Mouse (Mus musculus): ENCODE results near the gene Nrap. TPM values are rescaled to one million over a fixed set of nuclear protein-coding genes. Genes with fewer than 3 reads are reported as not detected.

The Nrap gene
- polyA plus RNA-seq (2015; fragmentation: Nextera tagmentation; extraction: Ambion mirVana): 0.35 and 0.47 TPM in 2 replicates

DNA sequence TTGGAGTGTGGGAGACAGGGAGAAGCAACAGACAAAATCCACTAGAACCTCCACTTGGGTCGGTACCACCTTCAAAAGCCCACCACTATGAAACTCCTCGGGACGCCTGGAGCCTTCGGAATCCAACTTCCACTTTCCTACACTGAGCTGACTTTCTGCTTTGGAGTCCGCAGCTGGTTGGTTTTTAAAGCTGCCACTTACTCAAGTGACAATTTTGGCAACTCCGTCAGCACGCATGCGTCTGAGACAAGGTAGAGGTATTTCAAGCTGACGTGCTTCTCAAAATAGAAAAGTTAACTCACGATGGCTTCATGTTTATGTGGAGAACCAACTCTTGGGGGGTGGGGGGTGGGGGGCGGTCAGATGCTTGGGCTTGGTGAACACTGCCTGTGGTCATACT lies at the start of gene Nrap:
Gene Nrap (minus strand): TSS at position 159 of the 400 bp plus-strand sequence.

DNA sequence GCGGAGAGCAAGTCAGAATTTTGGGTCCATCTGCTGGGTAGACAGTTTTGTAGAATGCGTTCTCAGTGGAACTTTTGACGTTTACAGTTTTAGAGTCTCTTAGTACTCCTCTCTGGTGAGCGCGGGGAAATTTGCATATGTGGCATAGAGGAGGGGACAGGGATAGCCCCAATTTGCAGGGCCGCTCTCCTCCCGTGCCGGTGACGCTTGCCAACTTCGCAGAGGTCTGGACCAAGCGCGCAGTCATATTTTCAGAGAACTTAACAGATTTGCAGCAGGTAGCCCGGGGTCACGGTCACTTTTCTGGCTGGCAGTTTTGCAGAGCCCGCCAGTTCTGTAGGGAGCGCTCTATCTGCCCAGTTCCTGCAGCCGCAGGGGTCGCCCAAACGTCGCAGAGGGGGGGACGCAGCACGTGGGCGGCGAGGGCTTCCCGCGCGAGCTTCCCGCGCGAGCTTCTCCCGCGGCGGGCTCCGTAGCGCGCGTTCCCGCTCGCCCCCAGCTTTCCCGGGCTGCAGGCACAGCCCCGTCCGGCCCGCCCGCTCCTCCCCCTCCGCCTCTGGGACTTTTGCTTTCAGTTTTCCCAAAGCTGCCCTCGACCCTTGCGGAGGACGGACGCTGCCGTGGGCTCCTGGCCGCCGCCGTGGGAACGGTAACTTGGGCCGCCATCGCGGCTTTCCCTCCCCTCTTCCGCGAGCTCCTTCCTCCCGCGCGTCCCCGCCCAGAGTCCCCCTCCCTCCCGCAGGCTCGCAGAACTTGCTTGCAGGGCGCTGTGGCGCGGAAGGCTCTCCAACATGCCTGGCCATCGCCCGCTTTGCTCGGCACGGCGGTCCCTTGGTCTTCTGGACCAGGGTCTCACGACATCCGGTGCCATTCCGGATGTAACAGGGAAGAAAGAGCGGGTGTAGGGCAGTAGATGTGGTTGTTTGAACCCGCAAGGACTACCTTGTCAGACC lies 7.1 kb upstream of the Nrap start, which contains the start of gene Casp7:
Gene Casp7 (plus strand): TSS at position 461 of the 953 bp plus-strand sequence.

DNA sequence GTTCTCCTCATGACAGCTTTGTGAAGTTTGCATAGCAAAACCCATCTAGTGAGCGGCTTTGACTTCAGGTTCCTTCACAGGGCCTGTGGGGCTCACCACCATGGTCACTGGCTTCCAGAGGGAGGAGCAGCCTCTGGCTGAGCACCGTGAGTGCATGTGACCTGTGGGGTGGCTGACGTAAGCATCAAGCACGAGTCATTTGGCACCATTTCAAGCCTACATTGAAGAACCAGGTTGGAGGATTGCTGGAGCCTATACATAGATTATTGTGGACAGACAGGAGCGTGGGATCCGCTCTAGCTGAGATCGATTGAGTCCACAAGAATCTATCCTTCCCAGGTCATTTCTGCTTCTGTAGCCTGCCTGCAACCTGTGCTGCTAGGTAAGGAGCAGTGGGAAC lies 103.0 kb downstream of the Nrap start, which contains the start of gene Habp2:
Gene Habp2 (plus strand): TSS at position 272 of the 400 bp plus-strand sequence.

Other genes starting within 250 kb of the Nrap start
- not detected in 2 replicates for gene Habp2, start 102.9 kb downstream of the Nrap start, polyA plus RNA-seq (2015; fragmentation: Nextera tagmentation; extraction: Ambion mirVana)
- gene Casp7, start 7.1 kb upstream of the Nrap start, polyA plus RNA-seq (2015; fragmentation: Nextera tagmentation; extraction: Ambion mirVana): 23.3 and 25.6 TPM in 2 replicates
- gene Plekhs1, start 71.6 kb upstream of the Nrap start, polyA plus RNA-seq (2015; fragmentation: Nextera tagmentation; extraction: Ambion mirVana): 0.21 and 0.41 TPM in 2 replicates
- 10.8 and 12.3 TPM in 2 replicates for gene Dclre1a, start 158.2 kb upstream of the Nrap start, polyA plus RNA-seq (2015; fragmentation: Nextera tagmentation; extraction: Ambion mirVana)
- 5.7 TPM in 2 replicates for gene Nhlrc2, start 158.2 kb upstream of the Nrap start, polyA plus RNA-seq (2015; fragmentation: Nextera tagmentation; extraction: Ambion mirVana)

Measured in neural tube, postnatal 0 days (tissue).